Mouse (Mus musculus): ENCODE results near the gene Selenov.

GRCm38 (mm10) chr7:28267129-28268041 is 23.6 kb downstream of the Selenov start, which contains the start of gene Eid2:
- TF ChIP-seq POLR2A (IDR thresholded peaks at IDR 0.05; ENCODE audit: control insufficient read depth in 1 of 2, insufficient read depth in 1 of 2, low read depth in 1 of 2, low read length in 2 of 2, poor library complexity in 1 of 2) (no peak), ETS1 (IDR thresholded peaks at IDR 0.05; ENCODE audit: low read depth, low read length) (no peak), POLR2AphosphoS2 (IDR thresholded peaks at IDR 0.05; ENCODE audit: low read length) (no peak), TBP (IDR thresholded peaks at IDR 0.05; ENCODE audit: low read depth, low read length) (no peak), SMC3 (IDR thresholded peaks at IDR 0.05; ENCODE audit: low read depth, low read length) (0 out of 2 replicates have a peak, but pooled peaks have one; percentile 29), CTCF (IDR thresholded peaks at IDR 0.05 in 2 of 3, conservative IDR thresholded peaks at IDR 0.05 in 1 of 3; ENCODE audit: control insufficient read depth in 1 of 3, insufficient read depth in 1 of 3, low read depth in 2 of 3, low read length in 3 of 3, poor library complexity in 1 of 3, severe bottlenecking in 1 of 3) (peak in 2 of 3 experiments; percentile 22 to 35; a peak in 1 of 6 replicates), MAFK (IDR thresholded peaks at IDR 0.05; ENCODE audit: borderline replicate concordance, low read depth, low read length) (no peak), ZNF384 (IDR thresholded peaks at IDR 0.05; ENCODE audit: low read depth, low read length) (no peak), KAT2A (conservative IDR thresholded peaks at IDR 0.05; ENCODE audit: low read depth, low read length) (no peak), NELFE (IDR thresholded peaks at IDR 0.05; ENCODE audit: low read depth, low read length) (no peak), USF1 (IDR thresholded peaks at IDR 0.05; ENCODE audit: low read depth, low read length) (no peak)

Measured in MEL (cell line).